Mouse (Mus musculus) heart, postnatal 14 days (tissue): ENCODE results near the gene Unc13d. TPM values are rescaled to one million over a fixed set of nuclear protein-coding genes. Genes with fewer than 3 reads are reported as not detected.
"Not testable (repeated sequence)": the region's sequence is repeated elsewhere in the genome, so short reads cannot be mapped to it uniquely, and the experiment has no call there.

Experiments
- DNase-seq, 2 experiments: peaks; one replicate each; pipeline ENCODE4 v3.0.0; 2021 to 2022
- intact Hi-C: fragments of 180-260 bp; cut with DNase I; formaldehyde crosslinking; loops from one replicate; pipeline ENCODE4 v1.15.1; 2025
- total RNA-seq, 2 experiments: library from RNA; stranded (reverse); gene quantifications; 2 replicates each; pipeline ENCODE4 v1.2.3; 2021

The Unc13d gene
- total RNA-seq, 2 experiments from 2014 or later: 0.81 to 1.7 TPM

DNA sequence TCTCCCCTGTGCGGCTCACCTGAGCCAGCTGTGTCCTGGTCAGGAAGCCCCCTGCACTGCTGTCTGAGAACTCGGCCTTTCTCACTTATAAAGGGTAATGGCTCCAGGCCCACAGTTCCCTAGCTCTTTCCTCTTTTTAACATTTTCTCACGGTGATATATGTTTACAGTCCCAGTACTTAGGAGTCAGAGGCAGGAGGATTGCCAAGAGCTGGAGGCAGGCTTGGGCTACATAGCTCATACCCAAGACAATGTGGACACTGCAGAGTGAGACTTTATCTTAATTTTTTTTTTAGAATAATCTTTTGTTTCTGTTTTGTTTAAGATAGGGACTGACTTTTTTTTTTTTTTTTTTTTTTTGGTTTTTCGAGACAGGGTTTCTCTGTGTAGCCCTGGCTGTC lies 24.7 kb upstream of the Unc13d start:
- DNase-seq: peak in 1 of 2 experiments; percentile 45
- intact Hi-C loops: no loop called here

DNA sequence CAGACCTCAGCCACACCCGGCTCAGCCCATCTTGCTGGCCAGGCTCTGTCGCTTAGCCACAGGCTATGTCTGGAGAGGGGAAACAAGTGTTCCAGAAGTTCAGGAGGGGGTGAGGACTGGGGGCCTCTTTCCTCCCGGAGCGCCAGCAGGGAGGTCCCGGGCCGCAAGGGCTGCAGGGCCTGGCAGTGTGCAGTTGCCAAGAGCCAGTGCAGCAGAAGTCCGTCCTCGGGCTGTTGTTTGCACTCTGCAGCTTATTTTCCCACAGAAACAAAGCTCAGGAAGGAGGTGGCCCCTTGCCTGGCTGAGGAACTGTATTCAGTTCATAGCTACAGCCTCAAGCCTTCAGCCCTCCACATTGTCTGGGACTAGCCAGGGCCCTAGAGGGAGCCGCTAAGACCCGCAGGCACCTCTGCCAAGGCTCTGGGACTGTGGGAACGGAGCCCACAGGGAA lies 24.2 kb upstream of the Unc13d start:
- peak; percentile 77 to 82 for DNase-seq
- intact Hi-C loops: no loop called here

DNA sequence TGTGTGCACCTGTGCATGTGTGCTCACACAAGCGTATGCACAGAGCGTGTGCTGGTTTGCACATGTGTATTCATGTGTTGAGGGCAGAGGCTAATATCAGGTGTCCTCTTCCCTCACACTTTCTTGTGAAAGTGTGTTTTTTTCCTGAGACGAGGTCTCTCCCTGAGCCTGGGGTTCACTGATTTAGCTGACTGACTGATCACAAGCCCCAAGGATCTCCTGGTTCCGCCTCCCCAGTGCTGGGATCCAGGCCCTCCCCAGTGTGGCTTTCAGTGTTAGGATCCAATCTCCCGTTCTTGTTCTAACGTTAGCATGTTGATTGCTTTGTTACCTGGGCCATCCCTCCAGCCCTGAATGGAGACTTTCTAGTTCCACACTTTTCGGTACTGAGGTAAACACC lies 23.1 kb upstream of the Unc13d start:
- no peak for DNase-seq
- intact Hi-C loops: no loop called here

DNA sequence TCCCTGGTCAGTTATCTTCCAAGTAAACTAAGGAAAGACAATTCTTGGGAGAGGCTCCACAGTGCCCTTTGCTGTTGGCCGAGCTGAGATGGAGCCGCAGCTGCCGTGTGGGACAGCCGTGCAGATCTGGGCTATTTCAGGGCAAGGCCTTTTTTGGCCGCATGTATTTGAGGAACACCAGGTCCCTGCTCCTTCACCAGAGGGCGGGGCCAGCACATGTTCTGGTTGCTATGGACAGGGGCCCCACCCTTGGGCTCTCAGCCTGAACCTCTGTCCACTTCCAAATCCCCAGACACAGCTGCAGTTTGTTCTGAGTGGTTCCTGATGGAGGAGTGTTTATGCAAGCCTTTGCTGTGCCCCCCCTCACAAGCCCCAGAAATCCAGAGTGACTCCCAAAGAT lies 22.6 kb upstream of the Unc13d start:
- intact Hi-C loops: no loop called here
- peak; percentile 85 to 86 for DNase-seq

DNA sequence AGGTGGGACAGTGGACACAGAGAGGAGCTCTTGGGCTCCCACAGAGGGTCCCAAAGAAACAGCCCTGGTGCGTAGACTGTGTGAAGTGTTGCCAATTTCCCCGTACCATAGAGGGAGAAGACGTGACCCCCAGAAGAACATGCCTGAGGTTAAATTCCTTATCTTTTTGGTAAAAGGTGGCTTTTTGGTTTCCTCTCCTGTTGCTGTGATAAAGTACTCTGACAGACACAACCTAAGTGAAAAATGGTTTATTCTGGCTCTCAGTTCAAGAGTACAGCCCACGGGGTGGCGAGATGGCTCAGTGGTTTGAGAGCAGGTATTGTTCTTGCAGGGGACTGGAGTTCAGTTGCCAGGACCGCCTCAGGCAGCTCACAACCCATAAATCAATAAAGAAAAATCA lies 21.7 kb upstream of the Unc13d start:
- DNase-seq: no peak
- intact Hi-C loops: no loop called here

DNA sequence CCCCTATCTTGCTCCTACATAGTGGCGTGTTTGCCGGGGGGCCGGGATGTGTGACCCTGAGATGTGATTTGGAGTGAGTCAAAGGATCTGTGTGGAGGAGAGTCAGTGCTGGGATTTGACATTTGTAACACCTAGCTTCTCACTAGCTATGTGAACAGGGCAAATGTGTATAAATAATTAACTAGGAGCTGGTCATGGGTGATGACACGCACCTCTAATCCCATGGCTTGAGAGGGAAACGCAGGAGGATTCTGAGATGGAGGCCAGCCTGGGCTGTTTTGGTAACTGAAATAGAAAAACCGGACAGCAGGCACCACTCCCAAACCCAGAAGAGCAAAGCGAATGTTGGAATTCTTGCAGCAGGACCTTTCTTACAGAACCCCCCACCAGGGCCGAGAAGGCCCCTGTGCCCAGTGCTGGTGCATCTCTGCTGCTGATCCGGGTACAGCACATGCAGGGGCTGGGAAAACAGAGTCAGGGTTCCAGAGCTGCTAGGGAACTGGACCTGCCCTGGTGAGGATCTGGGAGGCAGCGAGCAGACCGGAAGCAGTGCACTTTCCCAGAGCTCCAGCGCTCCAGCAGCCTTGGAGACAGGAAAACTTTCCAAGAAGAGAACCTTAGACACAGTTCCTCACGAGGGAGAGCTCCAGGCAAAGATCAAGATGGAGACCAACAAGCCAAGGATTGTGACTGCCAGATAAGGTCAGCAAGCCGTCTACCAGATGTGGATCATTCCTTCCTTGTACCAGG lies 21.1 kb upstream of the Unc13d start:
- intact Hi-C loops: no loop called here
- peak; percentile 48 to 49 for DNase-seq

DNA sequence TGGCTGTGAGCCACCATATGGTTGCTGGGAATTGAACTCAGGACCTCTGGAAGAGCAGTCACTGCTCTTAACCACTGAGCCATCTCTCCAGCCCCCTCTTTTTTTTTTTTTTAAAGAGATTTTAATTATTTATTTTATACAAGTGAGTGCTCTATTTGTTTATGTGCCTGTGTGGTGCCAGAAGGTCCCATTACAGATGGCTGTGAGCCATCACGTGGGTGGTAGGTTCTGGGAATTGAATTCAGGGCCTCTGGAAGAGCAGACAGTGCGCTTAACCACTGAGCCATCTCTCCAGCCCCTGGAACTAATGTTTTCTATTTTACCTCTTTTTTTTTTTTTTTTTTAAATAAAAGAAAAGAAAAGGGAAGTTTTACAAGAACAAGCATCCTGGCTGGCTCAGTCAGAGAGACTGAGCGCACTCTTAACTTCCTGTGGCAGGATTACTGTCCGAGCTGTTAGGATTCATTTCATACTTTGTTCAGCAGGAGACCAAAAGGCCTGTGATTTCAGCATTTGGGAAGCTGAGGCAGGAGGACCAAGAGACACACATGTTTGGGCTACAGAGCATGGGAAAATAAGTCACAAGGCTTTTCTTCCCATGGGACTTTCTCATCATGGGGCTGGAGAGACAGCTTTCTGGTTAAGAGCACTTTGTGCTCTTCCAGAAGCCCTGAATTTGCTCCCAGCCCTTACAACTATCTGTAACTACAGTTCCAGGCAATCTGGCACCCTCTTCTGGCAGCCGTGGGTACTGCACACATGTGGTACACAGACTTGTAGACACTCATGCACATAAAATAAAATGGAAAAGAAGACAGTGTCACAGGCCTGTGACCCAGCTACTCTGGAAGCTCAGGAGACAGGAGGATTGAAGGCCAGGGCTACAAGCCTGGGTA lies 18.7 kb upstream of the Unc13d start:
- peak in 1 of 2 experiments; percentile 55 for DNase-seq

DNA sequence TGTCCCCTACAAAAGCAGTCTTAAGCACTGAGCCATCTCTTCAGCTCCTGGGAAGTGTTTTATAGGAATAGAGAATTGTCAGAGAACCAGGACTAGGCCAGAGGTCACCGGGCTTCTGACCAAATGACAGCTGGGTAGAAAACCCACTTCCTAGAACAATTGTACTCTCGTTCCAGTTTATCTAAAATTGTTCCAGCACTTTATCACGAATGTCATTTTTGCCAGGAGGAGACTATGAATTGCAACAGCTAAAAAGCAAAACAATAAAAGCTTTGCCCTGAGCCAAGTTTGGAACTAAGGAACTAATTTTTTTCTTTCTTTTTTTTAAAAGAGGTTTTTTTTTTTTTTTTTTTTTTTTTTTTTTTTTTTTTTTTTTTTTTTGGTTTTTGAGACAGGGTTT lies 17.8 kb upstream of the Unc13d start:
- DNase-seq: peak; percentile 71 to 77

More for the DNA sequence above, 18.7 kb upstream of the Unc13d start:
- intact Hi-C loops: no loop called here

DNA sequence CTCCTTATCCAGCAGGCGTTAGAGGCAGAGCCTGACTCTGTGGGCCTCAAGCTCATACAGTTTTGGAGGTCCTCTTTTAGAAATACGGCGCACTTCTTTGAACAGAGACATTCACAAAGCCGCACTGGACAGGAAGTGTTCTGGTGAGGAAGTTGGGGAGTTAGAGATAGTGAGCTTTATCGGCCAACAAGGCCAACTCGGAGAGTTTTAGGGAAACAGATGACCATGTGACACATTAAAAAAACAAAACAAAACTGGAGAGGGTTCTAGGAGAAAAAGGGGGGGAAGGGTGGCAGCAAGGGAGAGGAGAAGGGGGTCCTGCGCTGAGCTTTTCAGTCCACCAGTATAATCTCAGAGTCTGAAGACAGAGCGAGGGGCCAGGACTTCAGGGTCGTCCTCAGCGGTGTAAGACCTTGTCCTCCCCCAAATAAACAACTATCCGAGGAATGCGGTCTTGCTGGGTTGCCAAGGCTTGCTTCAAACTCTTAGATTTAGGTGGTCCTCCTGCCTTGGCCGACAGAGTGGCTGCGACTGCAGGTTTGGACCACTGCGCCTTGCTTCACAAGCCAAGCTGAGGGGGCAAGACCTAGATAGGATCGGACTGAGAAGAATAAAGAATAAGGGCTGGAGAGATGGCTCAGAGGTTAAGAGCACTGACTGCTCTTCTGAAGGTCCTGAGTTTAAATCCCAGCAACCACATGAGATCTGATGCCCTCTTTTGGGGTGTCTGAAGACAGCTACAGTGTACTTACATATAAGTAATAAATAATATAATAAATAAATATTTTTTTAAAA lies 16.2 kb upstream of the Unc13d start:
- DNase-seq: no peak
- intact Hi-C loops: no loop called here

More for the DNA sequence above, 17.8 kb upstream of the Unc13d start:
- intact Hi-C loops: no loop called here

DNA sequence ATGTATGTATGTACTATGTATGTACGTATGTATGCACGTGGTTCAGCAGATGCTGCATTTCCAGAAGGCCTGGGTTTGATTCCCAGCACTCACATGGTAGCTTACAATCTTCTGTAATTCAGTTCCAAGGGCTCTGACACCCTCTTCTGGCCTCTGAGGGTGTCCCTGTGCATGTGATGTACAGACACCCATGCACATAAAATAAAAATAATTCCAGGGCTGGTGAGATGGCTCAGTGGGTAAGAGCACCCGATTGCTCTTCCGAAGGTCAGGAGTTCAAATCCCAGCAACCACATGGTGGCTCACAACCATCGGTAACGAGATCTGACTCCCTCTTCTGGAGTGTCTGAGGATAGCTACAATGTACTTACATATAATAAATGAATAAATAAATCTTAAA lies 15.2 kb upstream of the Unc13d start:
- DNase-seq, intact Hi-C loops: not testable (repeated sequence)

DNA sequence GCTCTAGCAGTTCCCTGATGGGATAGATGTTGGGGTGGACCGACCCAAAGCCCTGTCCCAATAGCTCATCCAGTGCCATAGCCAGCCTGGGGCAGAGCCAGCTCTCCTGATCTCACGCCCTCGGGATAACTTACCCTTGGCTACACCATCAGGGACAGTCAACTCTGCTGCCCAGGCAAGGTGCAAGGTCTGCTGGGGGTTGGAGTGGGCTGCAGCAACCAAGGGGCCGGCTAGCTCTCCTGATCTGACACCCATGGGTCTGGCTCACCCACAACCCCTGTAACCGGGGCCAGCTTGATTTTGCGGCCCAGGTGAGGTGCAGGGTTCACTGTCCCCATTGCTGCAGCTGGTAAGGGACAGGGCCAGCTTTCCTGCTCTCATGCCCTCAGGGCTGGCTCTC lies 13.8 kb upstream of the Unc13d start:
- DNase-seq: no peak
- intact Hi-C loops: no loop called here

DNA sequence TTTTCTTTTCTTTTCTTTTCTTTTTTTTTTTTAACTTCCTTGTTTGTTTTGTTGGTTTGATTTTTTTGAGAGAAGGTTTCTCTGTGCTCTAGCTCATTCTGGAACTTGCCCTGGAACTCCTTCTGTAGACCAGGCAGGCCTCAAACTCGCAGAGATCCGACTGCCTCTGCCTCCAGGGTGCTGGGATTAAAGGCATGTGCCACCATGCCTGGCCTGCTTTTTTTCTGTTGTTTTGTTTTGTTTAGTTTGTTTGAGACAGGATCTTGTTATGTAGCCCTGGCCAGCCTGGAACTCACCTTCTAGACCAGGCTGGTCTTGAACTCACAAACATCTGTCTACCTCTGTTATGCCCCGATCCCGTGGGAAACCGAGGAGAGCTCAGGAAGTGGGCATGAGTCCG lies 11.8 kb upstream of the Unc13d start:
- intact Hi-C loops: loop anchor here (5.0 kb wide), 1 partner anchor 128 kb away; no protein-coding TSS in a partner anchor
- no peak for DNase-seq

DNA sequence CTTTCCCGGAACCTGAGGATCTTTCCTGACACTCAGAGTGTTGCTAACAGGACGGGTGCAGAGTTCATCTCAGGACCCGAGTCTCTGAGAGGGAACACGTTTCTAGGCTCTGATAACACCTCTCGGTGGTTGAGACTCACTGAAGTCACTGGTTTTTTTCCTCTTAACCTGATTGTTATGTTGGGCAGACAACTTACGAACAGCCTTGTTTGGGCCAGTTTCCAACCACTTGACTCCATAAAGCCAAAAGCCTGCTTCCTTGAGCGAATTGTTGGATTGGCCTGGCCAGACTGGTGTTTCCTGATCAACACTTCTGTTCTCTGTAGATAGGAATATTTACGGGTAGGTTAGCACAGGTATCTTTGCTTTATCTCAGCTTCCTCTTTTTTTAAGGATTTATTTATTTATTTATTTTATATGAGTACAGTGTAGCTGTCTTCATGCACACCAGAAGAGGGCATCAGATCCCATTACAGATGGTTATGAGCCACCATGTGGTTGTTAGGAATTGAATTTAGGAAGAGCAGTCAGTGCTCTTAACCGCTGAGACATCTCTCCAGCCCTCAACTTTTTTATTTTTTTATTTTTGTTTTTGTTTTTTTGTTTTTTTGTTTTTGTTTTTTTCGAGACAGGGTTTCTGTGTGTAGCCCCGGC lies 11.1 kb upstream of the Unc13d start:
- intact Hi-C loops: loop anchor here (1.0 to 5.0 kb wide), 3 partner anchors 21 to 128 kb away; no protein-coding TSS in a partner anchor

DNA sequence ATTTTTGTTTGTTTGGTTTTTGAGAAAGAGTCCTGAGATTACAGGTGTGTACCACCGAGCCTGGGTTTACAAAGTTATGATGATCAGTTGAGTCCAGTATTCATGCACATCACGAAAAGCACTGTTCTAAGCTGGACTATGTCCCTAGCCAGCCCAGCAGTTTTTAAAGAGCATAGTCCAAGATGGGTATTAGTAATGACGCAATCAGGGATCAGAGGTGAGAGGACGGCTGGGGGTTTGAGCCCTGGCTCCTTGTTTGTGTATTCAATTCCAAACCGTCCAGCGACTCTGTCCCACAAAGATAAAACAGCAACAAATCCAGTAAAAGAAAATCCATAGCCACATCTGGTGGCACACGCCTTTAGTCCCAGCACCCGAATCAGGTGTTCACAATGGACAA lies 10.4 kb upstream of the Unc13d start:
- intact Hi-C loops: loop anchor here (1.0 to 5.0 kb wide), 3 partner anchors 22 to 129 kb away; no protein-coding TSS in a partner anchor
- no peak for DNase-seq

More for the DNA sequence above, 11.1 kb upstream of the Unc13d start:
- no peak for DNase-seq

DNA sequence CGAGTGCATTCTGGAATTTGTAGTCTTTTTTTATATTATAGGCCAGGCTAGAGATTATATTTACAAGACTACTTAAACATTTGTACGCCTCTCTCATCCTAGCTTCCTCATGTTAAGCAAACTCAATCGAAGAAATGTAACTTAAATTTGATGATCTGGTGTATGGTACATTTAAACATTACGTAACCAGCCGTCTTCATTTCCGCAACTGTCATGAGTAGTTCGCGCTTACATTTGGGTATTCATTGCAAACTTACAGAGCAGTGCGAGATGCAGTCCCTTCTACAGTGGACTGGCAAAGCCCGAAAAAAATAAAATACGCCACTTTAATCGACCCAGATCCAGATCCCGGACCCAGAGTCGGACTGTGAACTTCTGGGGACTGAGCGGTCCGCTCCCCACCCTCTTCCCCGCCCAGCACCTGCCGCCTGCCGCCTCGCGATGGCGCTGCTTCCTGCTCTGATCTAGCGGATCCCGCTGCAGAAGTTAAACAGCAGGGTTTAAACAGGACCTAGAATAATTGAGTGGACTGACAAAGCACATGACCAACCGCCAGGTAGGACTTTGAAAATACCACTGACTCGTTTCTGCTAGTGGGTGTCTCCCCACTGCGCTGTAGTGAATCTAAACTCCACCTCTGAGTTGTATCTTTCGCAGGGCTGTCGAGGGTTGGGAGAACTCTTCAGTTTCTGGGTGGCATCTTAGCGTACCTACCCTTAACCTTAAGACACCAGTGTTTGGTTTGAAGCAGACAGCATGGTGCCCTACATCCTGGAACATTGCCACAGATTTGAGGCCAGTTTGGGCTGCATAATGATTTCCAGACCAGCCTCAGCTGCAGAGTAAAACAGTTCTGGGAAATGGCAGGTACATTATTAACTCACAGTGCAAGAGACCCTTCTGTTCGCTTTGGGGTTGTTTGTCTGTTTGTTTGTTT lies 9.7 kb upstream of the Unc13d start:
- intact Hi-C loops: loop anchor here (1.0 to 5.0 kb wide), 3 partner anchors 23 to 130 kb away; no protein-coding TSS in a partner anchor
- DNase-seq: peak; percentile 93 to 94

DNA sequence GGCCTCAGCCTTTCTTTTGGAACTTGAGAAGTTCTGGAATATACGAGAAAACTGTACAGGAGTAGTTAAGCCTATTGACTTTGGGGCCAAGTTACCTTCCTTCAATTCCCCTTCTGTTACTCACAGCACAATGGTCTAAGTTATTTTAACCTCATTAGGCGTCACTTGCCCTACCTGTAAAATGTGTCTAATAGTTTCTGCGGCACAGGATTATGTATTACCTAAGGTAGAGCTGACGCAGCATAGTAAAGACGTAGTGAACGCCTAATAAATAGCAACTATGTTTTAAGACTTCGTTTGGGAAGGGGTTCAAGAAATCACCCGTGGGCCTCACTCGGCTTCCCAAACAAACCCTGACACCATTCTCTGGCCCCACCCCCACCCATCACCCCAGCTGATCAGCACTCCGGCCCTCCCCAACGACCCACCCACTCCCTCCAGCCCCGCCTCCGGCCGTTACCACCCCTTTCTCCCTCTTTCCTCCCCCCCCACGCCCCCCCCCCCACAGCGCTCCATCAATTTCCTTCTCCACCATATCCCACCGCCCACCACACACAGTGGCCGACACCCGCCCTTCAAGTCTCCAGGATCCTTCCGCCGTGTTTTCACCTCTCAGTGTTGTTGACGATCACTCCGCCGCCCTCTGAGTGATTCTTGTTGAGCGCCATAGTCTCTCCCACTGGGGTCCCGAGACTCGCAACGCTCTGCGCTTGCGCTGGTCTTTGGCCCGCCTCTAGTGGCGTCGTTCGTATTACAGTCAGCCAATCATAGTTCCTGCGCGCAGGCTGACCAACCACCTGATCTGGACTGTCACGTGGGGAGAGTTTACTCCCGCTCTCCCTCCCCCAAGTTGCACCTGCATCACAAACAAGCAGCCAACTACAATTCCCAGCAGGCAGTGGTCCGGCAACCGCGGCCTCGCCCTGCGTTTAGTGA lies 8.8 kb upstream of the Unc13d start, which contains the start of gene Wbp2:
Gene Wbp2, minus strand, starts transcription at position 738 of the 936 bp plus-strand sequence.
- peak; percentile 95 to 97 for DNase-seq
- intact Hi-C loops: loop anchor here (5.0 kb wide), 1 partner anchor 131 kb away; no protein-coding TSS in a partner anchor

DNA sequence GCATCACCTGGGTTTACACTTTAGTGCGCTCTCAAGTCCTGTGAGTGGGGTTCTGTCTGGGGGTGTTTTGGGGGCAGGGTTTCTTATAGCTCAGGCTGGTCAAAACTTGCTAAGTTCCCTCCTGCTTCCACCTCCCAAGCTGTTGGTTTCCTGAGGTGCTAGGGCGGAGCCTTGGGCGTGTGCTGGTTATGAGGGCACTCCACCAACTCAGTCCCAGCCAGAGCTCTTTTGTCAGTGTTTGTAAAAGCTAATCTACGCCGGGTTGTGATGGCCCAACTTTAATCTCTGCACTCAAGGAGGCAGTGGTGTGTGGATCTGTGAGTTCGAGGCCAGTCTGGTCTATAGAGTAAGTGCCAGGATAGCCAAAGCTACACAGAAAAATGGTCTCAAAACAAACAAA lies 6.4 kb upstream of the Unc13d start:
- intact Hi-C loops: loop anchor here (5.0 kb wide), 2 partner anchors 42 to 147 kb away; no protein-coding TSS in a partner anchor
- DNase-seq: no peak
